Mouse (Mus musculus) lung, embryonic 16.5 days (tissue): ENCODE results near the gene Lsm14b. TPM values are rescaled to one million over a fixed set of nuclear protein-coding genes. Genes with fewer than 3 reads are reported as not detected.

Experiments
- ATAC-seq: fragments of 200-750 bp; cut with Nextera tagmentation; 2 replicates; pipeline ENCODE4 v1.8.0; 2017; ENCODE audit warnings: low read depth, mild to moderate bottlenecking, moderate library complexity
- H3K27ac ChIP-seq: fragments of 300-500 bp; sonication (generic); 2 replicates; pipeline ENCODE4 v1.5.1; 2014; ENCODE audit warnings: mild to moderate bottlenecking, control low read depth, low read length
- H3K27me3 ChIP-seq: fragments of 300-500 bp; sonication (generic); 2 replicates; pipeline ENCODE4 v1.6.1; 2014; ENCODE audit warnings: low read depth, low read length, mixed read lengths; ENCODE audit not compliant: control insufficient read depth, insufficient read depth
- H3K36me3 ChIP-seq: fragments of 300-500 bp; sonication (generic); 2 replicates; pipeline ENCODE4 v1.6.1; 2014; ENCODE audit warnings: low read length; ENCODE audit not compliant: control insufficient read depth, insufficient read depth
- H3K4me1 ChIP-seq: fragments of 300-500 bp; sonication (generic); replicated peaks from 2 replicates; pipeline ENCODE4 v1.6.1; 2014; ENCODE audit warnings: low read length, mixed read lengths; ENCODE audit not compliant: control insufficient read depth, insufficient read depth
- H3K4me2 ChIP-seq: fragments of 300-500 bp; sonication (generic); 2 replicates; pipeline ENCODE4 v1.6.1; 2014; ENCODE audit warnings: low read depth, low read length, control low read depth
- H3K4me3 ChIP-seq: fragments of 300-500 bp; sonication (generic); 2 replicates; pipeline ENCODE4 v1.5.1; 2014; ENCODE audit warnings: mild to moderate bottlenecking, low read length, control low read depth
- H3K9ac ChIP-seq: fragments of 300-500 bp; sonication (generic); 2 replicates; pipeline ENCODE4 v1.6.1; 2014; ENCODE audit warnings: low read length, control low read depth
- H3K9me3 ChIP-seq: fragments of 300-500 bp; sonication (generic); 2 replicates; pipeline ENCODE4 v1.6.1; 2016; ENCODE audit warnings: low read length; ENCODE audit not compliant: control insufficient read depth
- whole genome bisulfite sequencing: fragments of 180-500 bp; shearing (Covaris S2); extraction: QIAGEN DNeasy Blood & Tissue Kit; methylation state at CpG from one replicate; pipeline ENCODE4 v1.1.7; 2014; 5-methylcytosine and 5-hydroxymethylcytosine counted together
- polyA plus RNA-seq: library from polyadenylated mRNA; unstranded; fragments of >200 nt; fragmentation: Nextera tagmentation; extraction: Ambion mirVana; gene quantifications from 2 replicates; pipeline ENCODE4 v1.2.1, GENCODE M21; 2015

Lsm14b gene
- polyA plus RNA-seq, 1 experiment from 2014 or later, result 5.0 TPM

DNA sequence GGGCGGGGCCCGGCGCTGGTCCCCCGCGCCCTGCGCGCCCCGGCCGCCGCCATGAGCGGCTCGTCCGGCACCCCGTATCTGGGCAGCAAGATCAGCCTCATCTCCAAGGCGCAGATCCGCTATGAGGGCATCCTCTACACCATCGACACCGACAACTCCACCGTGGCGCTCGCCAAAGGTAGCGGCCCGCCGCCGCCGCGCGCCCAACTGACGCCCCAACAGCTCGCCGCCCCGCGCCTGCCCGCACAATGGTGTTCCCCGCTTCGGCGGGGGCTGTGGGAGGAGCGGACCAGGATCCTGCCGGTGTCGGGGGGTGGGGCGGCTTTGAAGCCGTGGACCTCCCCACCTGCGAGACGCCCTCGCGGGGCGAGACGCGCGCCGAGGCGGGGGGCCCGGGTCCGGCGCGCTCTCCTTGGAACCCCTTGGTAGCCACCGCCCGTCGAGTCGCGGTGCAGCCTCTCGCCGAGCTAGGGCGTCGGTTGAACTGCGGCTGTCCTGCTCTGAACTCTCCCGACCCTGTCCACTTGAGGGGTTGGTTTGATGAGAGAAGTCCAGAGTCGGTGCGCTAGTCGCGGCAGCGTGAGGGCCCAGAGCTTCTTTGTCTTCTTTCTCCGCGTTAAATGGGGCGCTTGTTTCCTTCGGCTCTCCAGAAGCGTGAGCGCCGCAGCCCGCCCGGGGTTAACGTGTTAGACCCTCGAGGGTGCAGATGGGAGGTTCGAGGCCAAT lies 511 bp downstream of the Lsm14b start:
- H3K9ac ChIP-seq, result peak overlapping the region; percentile 90
- H3K27ac ChIP-seq, result peak overlapping the region; percentile 91
- H3K4me3 ChIP-seq, result peak overlapping the region; percentile 89
- no peaks in the 10 kb centered on the region for H3K9me3 ChIP-seq
- WGBS, result under 1% methylated on average over 55 of the region's 84 CpGs
- peaks cover 23% of the 10 kb centered on the region for H3K4me1 ChIP-seq
- peak; percentile 18 for ATAC-seq
- peaks cover 10% of the 10 kb centered on the region; the same call in 1 of the 2 replicates for H3K36me3 ChIP-seq
- peaks cover 9% of the 10 kb centered on the region; the same call in 1 of the 2 replicates for H3K27me3 ChIP-seq
- peak overlapping the region; percentile 80 for H3K4me2 ChIP-seq

DNA sequence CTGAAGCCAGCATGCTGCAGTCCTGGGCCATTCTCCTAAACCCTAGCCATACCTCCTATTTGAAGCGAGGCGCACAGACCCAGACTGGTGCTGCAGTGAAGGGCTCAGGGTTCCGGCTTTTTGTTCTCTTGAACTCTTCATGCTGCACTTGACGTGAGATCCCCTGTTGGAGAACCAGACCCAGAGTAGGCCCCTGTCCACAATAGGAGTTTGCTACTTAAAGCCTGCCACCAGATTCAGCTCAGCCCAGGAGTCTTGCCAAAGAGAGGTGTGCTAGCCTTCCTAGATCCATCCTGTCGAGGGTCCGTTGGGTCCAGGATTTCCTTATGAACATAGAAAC lies 1.0 kb downstream of the Lsm14b start:
- peaks cover 12% of the 10 kb centered on the region for H3K36me3 ChIP-seq
- H3K9ac ChIP-seq, result peak overlapping the region; percentile 90
- H3K9me3 ChIP-seq, result no peaks in the 10 kb centered on the region
- H3K4me3 ChIP-seq, result peak overlapping the region; percentile 89
- no peak for ATAC-seq
- H3K4me2 ChIP-seq, result peak overlapping the region; percentile 80
- WGBS, result 6% methylated on average over 6 of the region's 6 CpGs
- peaks cover 9% of the 10 kb centered on the region; the same call in 1 of the 2 replicates for H3K27me3 ChIP-seq
- H3K27ac ChIP-seq, result no peak overlapping the region; the same call in 1 of the 2 replicates
- H3K4me1 ChIP-seq, result peaks cover 23% of the 10 kb centered on the region

DNA sequence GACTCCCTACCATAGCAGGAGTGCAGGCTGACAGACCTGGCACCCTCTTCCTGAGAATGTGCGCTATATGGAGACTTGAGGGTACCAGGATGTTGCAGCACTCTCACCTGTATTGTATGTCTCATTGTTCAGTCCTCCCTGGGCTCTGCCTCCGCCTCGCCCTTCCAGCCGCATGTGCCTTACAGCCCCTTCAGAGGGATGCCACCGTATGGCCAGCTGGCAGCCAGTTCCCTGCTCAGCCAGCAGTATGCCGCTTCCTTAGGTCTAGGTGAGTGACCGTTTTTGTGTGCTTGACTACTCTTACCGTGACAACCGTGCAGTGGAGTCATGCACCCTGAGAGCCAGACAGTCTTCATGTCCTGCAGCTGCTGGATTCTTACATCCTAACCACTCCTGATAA lies 3.0 kb downstream of the Lsm14b start:
- Histone ChIP-seq H3K27me3 (peaks cover 4% of the 10 kb centered on the region; the same call in 1 of the 2 replicates), H3K36me3 (peaks cover 27% of the 10 kb centered on the region), H3K27ac (no peak overlapping the region), H3K9ac (no peak overlapping the region), H3K4me1 (peaks cover 23% of the 10 kb centered on the region), H3K4me2 (no peak overlapping the region), H3K9me3 (no peaks in the 10 kb centered on the region), H3K4me3 (no peak overlapping the region)
- WGBS, result 75% methylated on average over 9 of the region's 9 CpGs
- no peak for ATAC-seq

DNA sequence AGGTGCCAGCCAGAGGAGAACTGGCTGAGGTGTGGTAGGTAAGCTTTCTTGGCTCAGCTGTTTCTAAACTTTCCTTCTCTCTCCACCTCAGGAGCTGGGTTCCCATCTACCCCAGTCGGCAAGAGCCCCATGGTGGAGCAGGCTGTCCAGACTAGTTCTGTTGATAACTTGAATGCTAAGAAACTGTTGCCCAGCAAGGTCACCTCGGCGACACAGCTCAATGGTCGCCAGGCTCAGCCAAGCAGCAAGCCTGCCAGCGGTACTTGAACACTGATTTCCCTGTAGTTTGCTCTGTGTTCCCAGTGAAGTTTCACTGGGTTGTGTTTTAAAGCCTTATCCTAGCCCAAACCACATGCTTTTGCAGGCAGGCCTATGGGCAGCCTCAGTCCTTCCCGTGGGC lies 6.5 kb downstream of the Lsm14b start:
- WGBS, result 91% methylated on average over 6 of the region's 6 CpGs

DNA sequence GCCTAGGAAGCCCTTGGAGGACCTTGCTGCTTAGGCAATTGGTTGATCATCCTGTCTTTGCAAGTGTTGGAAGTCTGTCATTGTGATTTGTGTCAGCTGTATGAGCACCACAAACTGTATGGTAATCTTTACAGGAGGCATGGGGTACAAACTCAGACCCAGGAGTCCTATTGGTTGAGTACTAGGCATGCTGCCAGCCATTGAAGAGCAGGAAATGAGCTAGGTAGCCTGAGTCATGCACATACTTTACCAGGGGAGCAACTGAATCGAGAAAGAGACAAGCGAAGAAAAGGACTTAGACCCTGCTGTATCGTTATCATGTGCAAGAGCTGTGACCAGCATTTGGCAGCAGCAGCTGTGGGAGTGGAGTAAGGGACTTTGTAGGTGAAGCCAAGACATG lies 8.1 kb downstream of the Lsm14b start:
- 68% methylated on average over 3 of the region's 3 CpGs for WGBS

More for the DNA sequence above, 6.5 kb downstream of the Lsm14b start:
- Histone ChIP-seq H3K4me3 (no peak overlapping the region), H3K36me3 (peaks cover 53% of the 10 kb centered on the region), H3K27ac (no peak overlapping the region), H3K9me3 (no peaks in the 10 kb centered on the region), H3K4me1 (peaks cover 18% of the 10 kb centered on the region), H3K4me2 (no peak overlapping the region), H3K27me3 (no peaks in the 10 kb centered on the region), H3K9ac (no peak overlapping the region)
- no peak for ATAC-seq

DNA sequence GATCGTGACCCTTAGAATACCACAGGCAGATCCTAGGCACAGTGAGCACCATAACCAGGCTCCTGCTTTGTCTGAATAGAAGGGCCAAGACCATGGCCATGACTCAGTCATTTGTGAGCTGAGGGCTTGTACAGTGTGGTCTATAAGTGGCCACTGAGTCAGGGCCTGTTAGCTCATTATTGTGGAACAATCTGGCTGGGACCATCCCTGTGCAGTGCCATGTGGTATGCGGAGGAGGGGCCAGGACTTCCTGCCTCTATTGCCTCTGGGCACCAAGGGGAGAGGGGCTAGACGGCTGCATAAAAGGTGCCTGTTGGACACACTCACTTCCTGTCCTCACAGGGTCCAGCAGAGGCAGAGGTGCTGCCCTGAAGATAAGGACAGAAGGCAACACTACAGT lies 9.2 kb downstream of the Lsm14b start:
- 53% methylated on average over 3 of the region's 3 CpGs for WGBS
- Histone ChIP-seq H3K27ac (no peak overlapping the region), H3K36me3 (peaks cover 70% of the 10 kb centered on the region), H3K4me1 (no peaks in the 10 kb centered on the region), H3K4me3 (no peak overlapping the region), H3K4me2 (no peak overlapping the region), H3K27me3 (no peaks in the 10 kb centered on the region), H3K9ac (no peak overlapping the region), H3K9me3 (no peaks in the 10 kb centered on the region)
- ATAC-seq, result no peak

More for the DNA sequence above, 8.1 kb downstream of the Lsm14b start:
- Histone ChIP-seq H3K4me1 (peaks cover under 1% of the 10 kb centered on the region), H3K27me3 (no peaks in the 10 kb centered on the region), H3K36me3 (peaks cover 65% of the 10 kb centered on the region), H3K9me3 (no peaks in the 10 kb centered on the region), H3K4me3 (no peak overlapping the region), H3K9ac (no peak overlapping the region), H3K27ac (no peak overlapping the region), H3K4me2 (no peak overlapping the region)
- ATAC-seq, result no peak

DNA sequence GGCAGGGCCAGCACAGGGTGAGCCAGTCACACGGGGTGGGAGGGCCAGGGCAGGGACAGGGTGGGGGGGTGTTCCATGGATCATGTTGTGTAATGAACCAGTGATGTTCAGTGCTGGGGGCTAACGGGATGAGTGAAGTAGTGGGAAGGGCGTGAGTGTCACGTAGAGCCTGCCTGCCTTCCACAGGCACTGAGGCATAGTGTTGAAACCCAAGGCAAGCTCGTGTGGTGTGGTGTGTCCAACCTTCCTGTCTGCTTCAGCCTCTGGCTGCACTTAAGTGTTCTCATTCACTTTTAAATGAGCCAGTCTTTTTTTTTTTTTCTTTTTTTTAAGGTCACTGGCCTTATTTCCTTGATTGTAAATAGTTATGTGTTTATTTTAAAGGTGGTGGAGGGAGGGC lies 10.0 kb downstream of the Lsm14b start:
- H3K36me3 ChIP-seq, result peaks cover 70% of the 10 kb centered on the region
- H3K4me3 ChIP-seq, result no peak overlapping the region
- 55% methylated on average over 5 of the region's 5 CpGs for whole genome bisulfite sequencing

DNA sequence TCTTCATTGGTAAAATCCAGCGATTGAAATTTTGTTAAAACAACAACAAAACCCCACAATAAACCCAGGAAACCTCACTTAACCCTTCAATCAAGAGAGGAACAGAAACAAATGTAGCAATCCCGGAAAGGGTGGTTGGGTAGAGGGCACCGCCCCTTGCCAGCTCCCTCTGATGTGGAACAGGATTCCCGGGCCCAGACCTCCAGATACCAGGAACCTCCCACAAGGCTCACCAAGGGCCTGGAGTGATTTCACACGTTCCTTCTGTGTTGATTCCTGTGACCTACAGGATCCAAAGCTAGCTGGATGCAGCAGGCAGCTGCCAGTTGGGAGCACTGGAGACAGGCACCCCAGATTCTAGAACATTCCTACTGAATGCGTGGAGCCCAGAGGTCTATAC lies 15.6 kb downstream of the Lsm14b start:
- Histone ChIP-seq H3K4me1 (peaks cover 23% of the 10 kb centered on the region), H3K9ac (peak overlapping the region; percentile 91; the same call in 1 of the 2 replicates), H3K4me3 (no peak overlapping the region), H3K27me3 (no peaks in the 10 kb centered on the region), H3K36me3 (peaks cover 32% of the 10 kb centered on the region), H3K4me2 (peak overlapping the region; percentile 87), H3K27ac (no peak overlapping the region), H3K9me3 (no peaks in the 10 kb centered on the region)
- no peak for ATAC-seq
- 36% methylated on average over 6 of the region's 6 CpGs for WGBS

More for the DNA sequence above, 10.0 kb downstream of the Lsm14b start:
- Histone ChIP-seq H3K9ac (no peak overlapping the region), H3K27ac (no peak overlapping the region), H3K27me3 (no peaks in the 10 kb centered on the region), H3K9me3 (no peaks in the 10 kb centered on the region), H3K4me1 (peaks cover 2% of the 10 kb centered on the region), H3K4me2 (no peak overlapping the region)
- ATAC-seq, result peak; percentile 27; the same call in 1 of the 2 replicates

DNA sequence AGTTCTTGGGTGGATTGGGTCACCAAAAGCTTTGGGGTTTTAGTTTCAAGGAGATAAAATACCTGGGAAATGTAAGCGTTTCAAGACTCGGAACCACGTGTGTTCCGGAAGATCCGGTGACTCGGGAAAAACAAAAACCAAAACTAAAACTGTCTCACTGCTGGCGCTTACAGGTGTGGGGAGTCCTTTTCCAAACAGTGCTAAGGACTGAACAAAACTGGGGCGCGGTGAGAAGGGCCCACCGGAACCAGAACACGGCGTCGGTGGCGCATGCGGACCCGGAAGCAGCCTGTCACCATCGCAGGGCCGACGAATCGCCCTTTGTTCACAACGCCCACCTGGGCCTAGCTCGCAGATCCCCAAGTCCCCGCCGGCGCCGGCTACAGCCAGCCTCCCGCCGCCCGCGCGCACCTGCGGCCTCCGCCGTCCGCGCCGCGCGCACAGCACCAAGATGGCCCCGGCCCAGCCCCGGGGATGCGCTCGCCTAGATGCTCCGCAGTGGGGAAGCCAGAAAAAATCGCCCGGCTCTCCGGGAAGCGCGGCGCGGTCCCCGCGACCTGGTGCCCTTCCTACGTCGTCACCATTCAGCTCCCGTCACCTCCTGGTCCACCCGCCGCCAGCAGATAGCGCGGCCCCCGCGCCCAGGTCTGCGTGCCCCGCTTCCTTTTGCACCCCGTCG lies 16.9 kb downstream of the Lsm14b start:
- WGBS, result 0% methylated on average over 63 of the region's 66 CpGs
- Histone ChIP-seq H3K4me3 (peak overlapping the region; percentile 97), H3K27me3 (no peaks in the 10 kb centered on the region)

More for the DNA sequence above, 16.9 kb downstream of the Lsm14b start:
- H3K4me1 ChIP-seq, result peaks cover 23% of the 10 kb centered on the region
- no peaks in the 10 kb centered on the region for H3K9me3 ChIP-seq
- H3K36me3 ChIP-seq, result peaks cover 21% of the 10 kb centered on the region
- peak overlapping the region; percentile 90 for H3K27ac ChIP-seq
- ATAC-seq, result peak; percentile 41
- H3K9ac ChIP-seq, result peak overlapping the region; percentile 91
- peak overlapping the region; percentile 87 for H3K4me2 ChIP-seq
